Mouse (Mus musculus) G1E (cell line): ENCODE data around the gene Ribc2. TPM values are rescaled to one million over a fixed set of nuclear protein-coding genes. Genes with fewer than 3 reads are reported as not detected.

Experiments used
- ATAC-seq: 2 replicates; pipeline ENCODE4 v1.8.0; 2016; ENCODE audit warnings: mild to moderate bottlenecking; ENCODE audit not compliant: insufficient number of reproducible peaks, poor library complexity, low FRiP score, severe bottlenecking; ENCODE audit errors: extremely low read depth
- DNase-seq: peaks from one replicate; pipeline ENCODE4 v3.0.0; 2012; ENCODE audit warnings: low spot score
- H3K27me3 ChIP-seq: 2 replicates; pipeline ENCODE4 v1.6.1; 2012; ENCODE audit warnings: mild to moderate bottlenecking, low read length, inconsistent platforms; ENCODE audit not compliant: insufficient read depth
- H3K36me3 ChIP-seq: replicated peaks from 2 replicates; pipeline ENCODE3; 2012; ENCODE audit warnings: mild to moderate bottlenecking, inconsistent platforms
- H3K4me1 ChIP-seq: 2 replicates; pipeline ENCODE4 v1.6.1; 2012; ENCODE audit warnings: low read depth, low read length, inconsistent platforms, mixed read lengths; ENCODE audit not compliant: insufficient read depth
- H3K4me3 ChIP-seq: 2 replicates; pipeline ENCODE4 v1.5.1; 2012; ENCODE audit warnings: low read depth, mild to moderate bottlenecking, inconsistent platforms, low read length, moderate library complexity, mixed read lengths
- H3K9me3 ChIP-seq: replicated peaks from 2 replicates; pipeline ENCODE4 v1.6.1; 2012; ENCODE audit warnings: inconsistent platforms
- GATA1 ChIP-seq: IDR thresholded peaks from 2 replicates; pipeline ENCODE4 v1.6.1; 2012; ENCODE audit warnings: borderline replicate concordance, low read length, inconsistent platforms, mixed read lengths
- polyA plus RNA-seq: library from polyadenylated mRNA; stranded (reverse); fragments of >175 nt; gene quantifications from 2 replicates; pipeline ENCODE4 v1.2.3, GENCODE M21; 2012
- total RNA-seq, 2 experiments: library from RNA; stranded (forward) in 1 of 2; stranded (reverse) in 1 of 2; fragments of 200-1000 nt in 1 of 2; fragments of >200 nt in 1 of 2; fragmentation: Nextera tagmentation in 1 of 2; gene quantifications; 2 replicates each; pipeline ENCODE4 v1.2.3; 2014 to 2017

Ribc2 gene
- total and polyA plus RNA-seq, 3 experiments = not detected

- Histone ChIP-seq H3K4me3 (no peak overlapping the region), H3K36me3 (no peaks in the 10 kb centered on the region), H3K4me1 (no peaks in the 10 kb centered on the region), H3K9me3 (peaks cover 46% of the 10 kb centered on the region), H3K27me3 (no peaks in the 10 kb centered on the region)
- no peak for TF ChIP-seq GATA1
- no peak for DNase-seq
- ATAC-seq = no peak
These were observed 56.4 kb downstream of the Ribc2 start for GRCm38 (mm10) chr15:85188167-85188778.

Other genes with a start within 250 kb of the Ribc2 start
- 6.0 and 7.0 TPM in 2 replicates for gene Gm29666, start 212.0 kb upstream of the Ribc2 start, total RNA-seq (2014; fragmentation: Nextera tagmentation)
- gene Gm29666, start 212.0 kb upstream of the Ribc2 start, total RNA-seq (2017) = 1.5 and 1.9 TPM in 2 replicates
- gene Gm29666, start 212.0 kb upstream of the Ribc2 start, polyA plus RNA-seq = 0.11 TPM in 2 replicates
- gene Nup50, start 208.7 kb upstream of the Ribc2 start, total RNA-seq (2014; fragmentation: Nextera tagmentation) = 67.4 and 69.8 TPM in 2 replicates
- gene Nup50, start 208.7 kb upstream of the Ribc2 start, total RNA-seq (2017) = 73.8 and 88.6 TPM in 2 replicates
- 12.6 and 19.8 TPM in 2 replicates for gene Nup50, start 208.7 kb upstream of the Ribc2 start, polyA plus RNA-seq
- gene 5031439G07Rik, start 143.5 kb upstream of the Ribc2 start, total RNA-seq (2014; fragmentation: Nextera tagmentation) = 8.3 and 8.8 TPM in 2 replicates
- gene 5031439G07Rik, start 143.5 kb upstream of the Ribc2 start, total RNA-seq (2017) = 13.1 and 13.4 TPM in 2 replicates
- 41.8 and 43.8 TPM in 2 replicates for gene 5031439G07Rik, start 143.5 kb upstream of the Ribc2 start, polyA plus RNA-seq
- gene Upk3a, start 114.9 kb upstream of the Ribc2 start, total RNA-seq (2014; fragmentation: Nextera tagmentation) = not detected in 2 replicates
- not detected in 2 replicates for gene Upk3a, start 114.9 kb upstream of the Ribc2 start, total RNA-seq (2017)
- gene Upk3a, start 114.9 kb upstream of the Ribc2 start, polyA plus RNA-seq = not detected in 2 replicates
- gene Fam118a, start 103.1 kb upstream of the Ribc2 start, total RNA-seq (2014; fragmentation: Nextera tagmentation) = 13.9 and 17.2 TPM in 2 replicates
- gene Fam118a, start 103.1 kb upstream of the Ribc2 start, total RNA-seq (2017) = 14.7 and 14.9 TPM in 2 replicates
- gene Fam118a, start 103.1 kb upstream of the Ribc2 start, polyA plus RNA-seq = 4.4 and 6.9 TPM in 2 replicates
- gene Smc1b, start 114 bp upstream of the Ribc2 start, total RNA-seq (2014; fragmentation: Nextera tagmentation) = not detected in 2 replicates
- 0.05 TPM in 1 of 2 replicates, not detected in the other for gene Smc1b, start 114 bp upstream of the Ribc2 start, total RNA-seq (2017)
- not detected in 2 replicates for gene Smc1b, start 114 bp upstream of the Ribc2 start, polyA plus RNA-seq
- not detected in 2 replicates for gene Fbln1, start 73.9 kb downstream of the Ribc2 start, total RNA-seq (2014; fragmentation: Nextera tagmentation)
- 0.05 TPM in 1 of 2 replicates, not detected in the other for gene Fbln1, start 73.9 kb downstream of the Ribc2 start, total RNA-seq (2017)
- gene Fbln1, start 73.9 kb downstream of the Ribc2 start, polyA plus RNA-seq = not detected in 2 replicates
- 185 and 192 TPM in 2 replicates for gene Atxn10, start 204.2 kb downstream of the Ribc2 start, total RNA-seq (2014; fragmentation: Nextera tagmentation)
- 94.3 and 99.1 TPM in 2 replicates for gene Atxn10, start 204.2 kb downstream of the Ribc2 start, total RNA-seq (2017)
- gene Atxn10, start 204.2 kb downstream of the Ribc2 start, polyA plus RNA-seq = 92.9 and 115 TPM in 2 replicates